ENCODE assay signal across 19 mouse cellular contexts in genomic region chr13:56222849-56223246, GRCm38 (mm10). TPM values are rescaled to one million over a fixed set of nuclear protein-coding genes. Genes with fewer than 3 reads are reported as not detected.
DNase-seq lines count a peak whose midpoint lies in the region; ATAC-seq and TF ChIP-seq lines count a peak whose summit lies in the region.
"Had no signal": no experiment of that assay in that cellular context is flagged by ENCODE, and none has a peak within 500 bp of the region (broad histone marks: within the 10 kb centered on the region; RNA-seq: fewer than 3 reads in every experiment).

No protein-coding gene starts in this region.

- H3K9me3 ChIP-seq in heart, embryonic 11.5 days (replicated peaks; ENCODE audit: control insufficient read depth, low read length): no peaks in the 10 kb centered on the region
- H3K9me3 ChIP-seq in CH12.LX (replicated peaks; ENCODE audit: low read length): no peaks in the 10 kb centered on the region
- no peaks in the 10 kb centered on the region for H3K9me3 ChIP-seq in forebrain, embryonic 13.5 days (replicated peaks)
- H3K9me3 ChIP-seq: embryonic facial prominence, embryonic 15.5 days had no signal

- TF ChIP-seq RAD21 in CH12.LX (IDR thresholded peaks at IDR 0.05; ENCODE audit: low read depth, low read length): no peak

- no peak for DNase-seq in heart, adult 11 months
- no peak for DNase-seq in left cerebral cortex, adult 2 months (ENCODE audit: extremely low spot score in 1 of 2, low spot score in 2 of 2)
- no peak for DNase-seq in left cerebral cortex, postnatal 4 days
- no peak for DNase-seq in CH12.LX (ENCODE audit: extremely low read depth)
- DNase-seq in cerebellum, adult 11-12 months: no peak
- no peak for DNase-seq in gastrocnemius, postnatal 25 days
- DNase-seq: adrenal gland, postnatal 25 days; B cell, adult 2 months; cerebellum, adult 8-10 months; gastrocnemius, postnatal 10 days; lung, adult 2 months had no signal

- intact Hi-C loops in left cerebral cortex, adult 2 months (cut with DNase I): loop anchor here (2.0 kb wide), 1 partner anchor 36 kb away; no protein-coding TSS in a partner anchor
- intact Hi-C loops in left cerebral cortex, postnatal 4 days (cut with DNase I): no loop called here

- H3K79me2 ChIP-seq in CH12.LX (replicated peaks; ENCODE audit: control insufficient read depth, extremely low read depth, insufficient read depth, poor library complexity, severe bottlenecking): no peaks in the 10 kb centered on the region

- 9% methylated on average over 4 of the region's 4 CpGs for whole genome bisulfite sequencing in heart, embryonic 11.5 days (ENCODE audit: insufficient replicate concordance)
- 10% methylated on average over 4 of the region's 4 CpGs for WGBS in forebrain, embryonic 13.5 days

- TF ChIP-seq EP300 in CH12.LX (IDR thresholded peaks at IDR 0.05; ENCODE audit: low read length): no peak

- in situ Hi-C loops in CH12.LX (cut with MboI; ENCODE audit: low pct_ligation_motif_present, low pct_unique_long_range_greater_than_20kb, low sequenced_read_pairs): no loop called here

- no peak for TF ChIP-seq POLR2A in CH12.LX (IDR thresholded peaks at IDR 0.05; ENCODE audit: low read depth, low read length)

- peaks cover 12% of the 10 kb centered on the region; the same call in 1 of the 2 replicates for H3K4me1 ChIP-seq in heart, embryonic 11.5 days (ENCODE audit: control insufficient read depth, insufficient read depth, low read length)
- H3K4me1 ChIP-seq in CH12.LX (ENCODE audit: control insufficient read depth in 1 of 2, insufficient read depth in 2 of 2): peaks cover 23 to 36% of the 10 kb centered on the region in 2 experiments
- peaks cover 43% of the 10 kb centered on the region for H3K4me1 ChIP-seq in forebrain, embryonic 13.5 days

- H3K27me3 ChIP-seq in heart, embryonic 11.5 days (ENCODE audit: control insufficient read depth, insufficient read depth, low read length): peaks cover 88% of the 10 kb centered on the region
- H3K27me3 ChIP-seq in CH12.LX (replicated peaks): peaks cover 8% of the 10 kb centered on the region
- H3K27me3 ChIP-seq in forebrain, embryonic 13.5 days: peaks cover 61% of the 10 kb centered on the region

- no peak for TF ChIP-seq CTCF in left cerebral cortex, adult 2 months (IDR thresholded peaks at IDR 0.05)
- no peak for TF ChIP-seq CTCF in CH12.LX (conservative IDR thresholded peaks at IDR 0.05 in 1 of 2, IDR thresholded peaks at IDR 0.05 in 1 of 2; ENCODE audit: low read depth in 2 of 2, low read length in 2 of 2)

- H3K9ac ChIP-seq in heart, embryonic 11.5 days (ENCODE audit: low read depth, low read length): no peak overlapping the region
- H3K9ac ChIP-seq in CH12.LX (ENCODE audit: insufficient read depth, low read depth): no peak overlapping the region
- H3K9ac ChIP-seq in forebrain, embryonic 13.5 days: no peak overlapping the region
- H3K9ac ChIP-seq: embryonic facial prominence, embryonic 15.5 days had no signal

- no peak overlapping the region; the same call in 1 of the 2 replicates for H3K4me2 ChIP-seq in heart, embryonic 11.5 days
- 0 out of 2 replicates have a peak overlapping the region, but pooled peaks have one; percentile 13 for H3K4me2 ChIP-seq in CH12.LX (ENCODE audit: insufficient read depth, low read depth, poor library complexity, severe bottlenecking)
- H3K4me2 ChIP-seq in forebrain, embryonic 13.5 days: peak overlapping the region; percentile 77; the same call in 1 of the 2 replicates

- no peak for ATAC-seq in heart, embryonic 11.5 days (replicated peaks; ENCODE audit: insufficient number of reproducible peaks, low FRiP score, low TSS enrichment)
- no peak for ATAC-seq in forebrain, embryonic 13.5 days
- ATAC-seq: intestine, postnatal 0 days had no signal

- peak overlapping the region; percentile 35; the same call in 1 of the 2 replicates for H3K4me3 ChIP-seq in heart, embryonic 11.5 days (ENCODE audit: low read depth, low read length)
- H3K4me3 ChIP-seq in left cerebral cortex, adult 2 months: no peak overlapping the region
- no peak overlapping the region for H3K4me3 ChIP-seq in CH12.LX (replicated peaks in 1 of 3; ENCODE audit: low read depth in 2 of 3, low read length in 2 of 3, poor library complexity in 1 of 3)
- H3K4me3 ChIP-seq in forebrain, embryonic 13.5 days: no peak overlapping the region

- dilution Hi-C loops in CH12.LX (cut with MboI; ENCODE audit: extremely low pct_ligation_motif_present, extremely low pct_unique_long_range_greater_than_20kb, low sequenced_read_pairs): no loop called here

- H3K36me3 ChIP-seq in heart, embryonic 11.5 days (ENCODE audit: control insufficient read depth, insufficient read depth, low read length): no peaks in the 10 kb centered on the region
- H3K36me3 ChIP-seq in CH12.LX (replicated peaks in 1 of 2; ENCODE audit: control insufficient read depth in 1 of 2, insufficient read depth in 1 of 2, low read length in 1 of 2): no peaks in the 10 kb centered on the region
- H3K36me3 ChIP-seq in forebrain, embryonic 13.5 days (ENCODE audit: poor library complexity, severe bottlenecking): no peaks in the 10 kb centered on the region
- H3K36me3 ChIP-seq: embryonic facial prominence, embryonic 15.5 days had no signal

- no peak overlapping the region for H3K27ac ChIP-seq in heart, embryonic 11.5 days (ENCODE audit: low read depth, low read length)
- peak overlapping the region; percentile 64; the same call in 1 of the 2 replicates for H3K27ac ChIP-seq in left cerebral cortex, adult 2 months
- no peak overlapping the region for H3K27ac ChIP-seq in CH12.LX (ENCODE audit: insufficient read depth, low read depth)
- peak overlapping the region; percentile 95; the same call in 1 of the 2 replicates for H3K27ac ChIP-seq in forebrain, embryonic 13.5 days
- H3K27ac ChIP-seq: embryonic facial prominence, embryonic 15.5 days had no signal

TF ChIP-seq in CH12.LX, 34 proteins besides CTCF, POLR2A, EP300 and RAD21:
- no peak for TF ChIP-seq CHD1 (IDR thresholded peaks at IDR 0.05; ENCODE audit: low read depth, low read length)

RNA-seq across cellular contexts. Expression of gene Neurog1, which starts 29.1 kb away (rescaled TPM):
- 0.09 TPM in 1 of 2 replicates, not detected in the other for polyA plus RNA-seq in heart, embryonic 11.5 days (2014; fragmentation: Nextera tagmentation; extraction: Ambion mirVana)
- total RNA-seq in left cerebral cortex, adult 2 months (2021): not detected
- not detected for total RNA-seq in left cerebral cortex, postnatal 4 days (2021)
- not detected in 2 replicates for total RNA-seq in CH12.LX (2012; rRNA removed)
- not detected in 2 replicates for total RNA-seq in CH12.LX (2014; rRNA removed)
- polyA plus RNA-seq in CH12.LX (2012; ENCODE audit: insufficient read length, low read depth): not detected in 2 replicates
- 13.0 and 13.1 TPM in 2 replicates for polyA plus RNA-seq in forebrain, embryonic 13.5 days (2015; fragmentation: Nextera tagmentation; extraction: Ambion mirVana)
- not detected for total RNA-seq in gastrocnemius, postnatal 25 days (2021)
- total RNA-seq: adrenal gland, postnatal 25 days; gastrocnemius, postnatal 10 days; hematopoietic stem cell, adult 5-6 weeks; liver, adult 2 months; megakaryocyte progenitor cell, adult 5-6 weeks; neutrophil, adult 5-6 weeks had no signal
- polyA plus RNA-seq: intestine, postnatal 0 days; liver, adult 2 months; lung, adult 2 months had no signal

RNA-seq across cellular contexts. Expression of gene Tifab, which starts 44.2 kb away (rescaled TPM):
- polyA plus RNA-seq in heart, embryonic 11.5 days (2014; fragmentation: Nextera tagmentation; extraction: Ambion mirVana): 0.33 and 0.55 TPM in 2 replicates
- total RNA-seq in left cerebral cortex, adult 2 months (2021): 1 to 10 TPM; 1.7 to 2.0 TPM
- under 1 TPM; 0.89 to 0.94 TPM for total RNA-seq in left cerebral cortex, postnatal 4 days (2021)
- total RNA-seq in CH12.LX (2012; rRNA removed) (1.9 and 2.0 TPM in 2 replicates), CH12.LX (2014; rRNA removed) (3.4 and 4.7 TPM in 2 replicates)
- 6.2 and 6.7 TPM in 2 replicates for polyA plus RNA-seq in CH12.LX (2012; ENCODE audit: insufficient read length, low read depth)
- polyA plus RNA-seq in forebrain, embryonic 13.5 days (2015; fragmentation: Nextera tagmentation; extraction: Ambion mirVana): 0.52 and 0.53 TPM in 2 replicates
- under 1 TPM; 0.21 to 0.36 TPM for total RNA-seq in gastrocnemius, postnatal 25 days (2021)

Comparison
In these comparisons a context has a peak if more than half of its experiments do, and no peak if none do; other contexts are left out.
1. H3K27ac ChIP-seq: peak in left cerebral cortex, adult 2 months (single experiment) and forebrain, embryonic 13.5 days (single experiment); none in heart, embryonic 11.5 days (single experiment) and CH12.LX (single experiment).